Mouse (Mus musculus) central nervous system, embryonic 18 days (tissue): ENCODE results near the gene Ak7. TPM values are rescaled to one million over a fixed set of nuclear protein-coding genes. Genes with fewer than 3 reads are reported as not detected.

Experiments used
- polyA plus RNA-seq: library from polyadenylated mRNA; depleted of rRNA; stranded (reverse); fragments of >200 nt; gene quantifications from 2 replicates; pipeline ENCODE4 v1.2.3, GENCODE M21; 2012; rRNA removed

Ak7 gene
- polyA plus RNA-seq: 2.4 and 3.4 TPM in 2 replicates

GRCm38 (mm10) chr12:105705799-105706487 lies at the start of gene Ak7:
TSS of gene Ak7 (plus strand) at chr12:105705976.

GRCm38 (mm10) chr12:105683933-105684901 lies 21.6 kb upstream of the Ak7 start, which contains the start of gene Gskip:
TSS of gene Gskip (plus strand) at chr12:105684829.

GRCm38 (mm10) chr12:105685001-105685691 lies 20.6 kb upstream of the Ak7 start, which contains the start of gene Atg2b:
TSS of gene Atg2b (minus strand) at chr12:105685211.

GRCm38 (mm10) chr12:105784196-105784999 lies 78.6 kb downstream of the Ak7 start, which contains the start of gene Papola:
TSS of gene Papola (plus strand) at chr12:105784694.

Other genes with a start within 250 kb of the Ak7 start
- 0.87 and 1.2 TPM in 2 replicates for gene Bdkrb2, start 142.8 kb upstream of the Ak7 start, polyA plus RNA-seq
- 0.15 and 0.28 TPM in 2 replicates for gene Bdkrb1, start 102.9 kb upstream of the Ak7 start, polyA plus RNA-seq
- gene Gskip, start 21.1 kb upstream of the Ak7 start, polyA plus RNA-seq: 14.9 and 15.4 TPM in 2 replicates
- 28.9 and 30.2 TPM in 2 replicates for gene Atg2b, start 20.8 kb upstream of the Ak7 start, polyA plus RNA-seq
- 147 and 154 TPM in 2 replicates for gene Papola, start 78.7 kb downstream of the Ak7 start, polyA plus RNA-seq